Mouse (Mus musculus): Measurements from ENCODE around the gene Nav2.
A peak's percentile ranks its signal among the peaks of the same experiment; 100 is the strongest.

GRCm38 (mm10) chr7:49468492-49469205 is 560.1 kb downstream of the Nav2 start:
- no peak for TF ChIP-seq POLR2A (IDR thresholded peaks at IDR 0.05; ENCODE audit: control insufficient read depth in 1 of 2, insufficient read depth in 1 of 2, low read depth in 1 of 2, low read length in 2 of 2, poor library complexity in 1 of 2)
- TF ChIP-seq E2F4 (IDR thresholded peaks at IDR 0.05; ENCODE audit: borderline replicate concordance, low read depth, low read length) = no peak
- no peak for TF ChIP-seq MAZ (IDR thresholded peaks at IDR 0.05; ENCODE audit: low read depth, low read length)
- peak in 2 of 3 experiments; percentile 11 to 30; a peak in 2 of 6 replicates for TF ChIP-seq CTCF (IDR thresholded peaks at IDR 0.05 in 2 of 3, conservative IDR thresholded peaks at IDR 0.05 in 1 of 3; ENCODE audit: control insufficient read depth in 1 of 3, insufficient read depth in 1 of 3, low read depth in 2 of 3, low read length in 3 of 3, poor library complexity in 1 of 3, severe bottlenecking in 1 of 3)
- TF ChIP-seq GABPA (IDR thresholded peaks at IDR 0.05; ENCODE audit: low read depth, low read length) = no peak
- no peak for TF ChIP-seq USF1 (IDR thresholded peaks at IDR 0.05; ENCODE audit: low read depth, low read length)
- no peak for TF ChIP-seq POLR2AphosphoS2 (IDR thresholded peaks at IDR 0.05; ENCODE audit: low read length)
- no peak for TF ChIP-seq CHD1 (IDR thresholded peaks at IDR 0.05; ENCODE audit: low read depth, low read length)
- TF ChIP-seq EP300 (IDR thresholded peaks at IDR 0.05; ENCODE audit: low read depth in 1 of 2, low read length in 2 of 2) = no peak
- TF ChIP-seq MAX (IDR thresholded peaks at IDR 0.05; ENCODE audit: low read length) = no peak
- no peak for TF ChIP-seq MEF2A (IDR thresholded peaks at IDR 0.05; ENCODE audit: extremely low read depth, insufficient replicate concordance, low read depth, low read length, poor library complexity, severe bottlenecking)

Measured in MEL (cell line).